Mouse (Mus musculus) midbrain, embryonic 11.5 days (tissue): ENCODE results near the gene Folr1. TPM values are rescaled to one million over a fixed set of nuclear protein-coding genes. Genes with fewer than 3 reads are reported as not detected.

Experiments
- ATAC-seq: fragments of 200-750 bp; cut with Nextera tagmentation; 2 replicates; pipeline ENCODE4 v1.8.0; 2017; ENCODE audit warnings: moderate TSS enrichment, moderate library complexity; ENCODE audit not compliant: low FRiP score
- DNase-seq: peaks from one replicate; pipeline ENCODE4 v3.0.0; 2015; ENCODE audit warnings: low spot score; ENCODE audit errors: missing footprints
- H3K27ac ChIP-seq: fragments of 300-500 bp; sonication (generic); 2 replicates; pipeline ENCODE4 v1.5.1; 2014; ENCODE audit warnings: low read depth, low read length
- H3K27me3 ChIP-seq: fragments of 300-500 bp; sonication (generic); 2 replicates; pipeline ENCODE4 v1.6.1; 2014; ENCODE audit warnings: mild to moderate bottlenecking, low read length, moderate library complexity, mixed read lengths; ENCODE audit not compliant: control insufficient read depth, insufficient read depth
- H3K36me3 ChIP-seq: fragments of 300-500 bp; sonication (generic); 2 replicates; pipeline ENCODE4 v1.6.1; 2014; ENCODE audit warnings: mild to moderate bottlenecking, low read length, moderate library complexity, mixed read lengths; ENCODE audit not compliant: control insufficient read depth, insufficient read depth
- H3K4me1 ChIP-seq: fragments of 300-500 bp; sonication (generic); 2 replicates; pipeline ENCODE4 v1.6.1; 2014; ENCODE audit warnings: low read length; ENCODE audit not compliant: control insufficient read depth, insufficient read depth
- H3K4me2 ChIP-seq: fragments of 300-500 bp; sonication (generic); 2 replicates; pipeline ENCODE4 v1.6.1; 2014; ENCODE audit warnings: mild to moderate bottlenecking, moderate library complexity
- H3K4me3 ChIP-seq: fragments of 300-500 bp; sonication (generic); 2 replicates; pipeline ENCODE4 v1.5.1; 2014; ENCODE audit warnings: low read depth, low read length
- H3K9ac ChIP-seq: fragments of 300-500 bp; sonication (generic); 2 replicates; pipeline ENCODE4 v1.6.1; 2014; ENCODE audit warnings: low read length
- H3K9me3 ChIP-seq: fragments of 300-500 bp; sonication (generic); 2 replicates; pipeline ENCODE4 v1.6.1; 2016; ENCODE audit warnings: low read length; ENCODE audit not compliant: control insufficient read depth
- WGBS: fragments of 180-500 bp; shearing (Covaris S2); extraction: QIAGEN DNeasy Blood & Tissue Kit; methylation state at CpG from one replicate; pipeline ENCODE4 v1.1.7; 2014; 5-methylcytosine and 5-hydroxymethylcytosine counted together
- polyA plus RNA-seq: library from polyadenylated mRNA; unstranded; fragments of >200 nt; fragmentation: Nextera tagmentation; extraction: Ambion mirVana; gene quantifications from 2 replicates; pipeline ENCODE4 v1.2.1, GENCODE M21; 2014

Folr1 gene
- polyA plus RNA-seq, 1 experiment from 2014 or later, result 12.4 TPM

- H3K4me1 ChIP-seq, result peaks cover 10% of the 10 kb centered on the region
- no peak overlapping the region for H3K4me3 ChIP-seq
- WGBS, result 92% methylated on average over 10 of the region's 10 CpGs
- DNase-seq, result no peak
- no peak overlapping the region for H3K27ac ChIP-seq
- no peak overlapping the region for H3K9ac ChIP-seq
- H3K36me3 ChIP-seq, result no peaks in the 10 kb centered on the region
- no peak overlapping the region for H3K4me2 ChIP-seq
- no peaks in the 10 kb centered on the region for H3K9me3 ChIP-seq
- no peak for ATAC-seq
- no peaks in the 10 kb centered on the region for H3K27me3 ChIP-seq
Observed at GRCm38 (mm10) chr7:101901969-101902368, 31.4 kb upstream of the Folr1 start.

GRCm38 (mm10) chr7:101900331-101901097, 29.9 kb upstream of the Folr1 start:
- H3K36me3 ChIP-seq, result no peaks in the 10 kb centered on the region
- ATAC-seq, result no peak
- peaks cover 3% of the 10 kb centered on the region; the same call in 1 of the 2 replicates for H3K4me1 ChIP-seq
- no peak overlapping the region for H3K9ac ChIP-seq
- no peaks in the 10 kb centered on the region for H3K9me3 ChIP-seq
- no peak for DNase-seq
- H3K4me3 ChIP-seq, result no peak overlapping the region
- no peaks in the 10 kb centered on the region for H3K27me3 ChIP-seq
- 94% methylated on average over 16 of the region's 16 CpGs for WGBS
- no peak overlapping the region for H3K4me2 ChIP-seq
- no peak overlapping the region for H3K27ac ChIP-seq

- H3K4me2 ChIP-seq, result peak overlapping the region; percentile 46
- no peaks in the 10 kb centered on the region; the same call in 1 of the 2 replicates for H3K27me3 ChIP-seq
- DNase-seq (peak; percentile 99), ATAC-seq (peak; percentile 99)
- no peaks in the 10 kb centered on the region for H3K36me3 ChIP-seq
- peak overlapping the region; percentile 45 for H3K4me3 ChIP-seq
- WGBS, result under 1% methylated on average over 57 of the region's 57 CpGs
- no peaks in the 10 kb centered on the region for H3K9me3 ChIP-seq
- H3K27ac ChIP-seq, result peak overlapping the region; percentile 62
- peaks cover 3% of the 10 kb centered on the region; the same call in 1 of the 2 replicates for H3K4me1 ChIP-seq
- H3K9ac ChIP-seq, result peak overlapping the region; percentile 63
Observed at GRCm38 (mm10) chr7:101896104-101897066, 25.8 kb upstream of the Folr1 start.

- peak overlapping the region; percentile 30; the same call in 1 of the 2 replicates for H3K4me2 ChIP-seq
- H3K4me3 ChIP-seq, result peak overlapping the region; percentile 45
- H3K9me3 ChIP-seq, result no peaks in the 10 kb centered on the region
- no peaks in the 10 kb centered on the region; the same call in 1 of the 2 replicates for H3K27me3 ChIP-seq
- DNase-seq, result no peak
- peak overlapping the region; percentile 59; the same call in 1 of the 2 replicates for H3K9ac ChIP-seq
- H3K36me3 ChIP-seq, result no peaks in the 10 kb centered on the region
- WGBS, result 39% methylated on average over 9 of the region's 9 CpGs
- no peak overlapping the region; the same call in 1 of the 2 replicates for H3K27ac ChIP-seq
- no peak; the same call in 1 of the 2 replicates for ATAC-seq
- peaks cover 3% of the 10 kb centered on the region; the same call in 1 of the 2 replicates for H3K4me1 ChIP-seq
Observed at GRCm38 (mm10) chr7:101895695-101896094, 25.1 kb upstream of the Folr1 start.

- Histone ChIP-seq H3K27me3 (no peaks in the 10 kb centered on the region; the same call in 1 of the 2 replicates), H3K27ac (no peak overlapping the region), H3K9me3 (no peaks in the 10 kb centered on the region), H3K9ac (no peak overlapping the region), H3K4me3 (no peak overlapping the region), H3K36me3 (no peaks in the 10 kb centered on the region), H3K4me1 (no peaks in the 10 kb centered on the region), H3K4me2 (no peak overlapping the region)
- 81% methylated on average over 4 of the region's 4 CpGs for WGBS
- ATAC-seq, result no peak
- DNase-seq, result no peak
Observed at GRCm38 (mm10) chr7:101888460-101888859, 17.9 kb upstream of the Folr1 start.

GRCm38 (mm10) chr7:101886274-101886673, 15.7 kb upstream of the Folr1 start:
- ATAC-seq, result no peak
- H3K9me3 ChIP-seq, result no peaks in the 10 kb centered on the region

GRCm38 (mm10) chr7:101884160-101884559, 13.6 kb upstream of the Folr1 start:
- Histone ChIP-seq H3K9ac (no peak overlapping the region), H3K36me3 (no peaks in the 10 kb centered on the region), H3K27me3 (no peaks in the 10 kb centered on the region), H3K4me1 (no peaks in the 10 kb centered on the region), H3K4me3 (no peak overlapping the region), H3K4me2 (no peak overlapping the region), H3K27ac (no peak overlapping the region), H3K9me3 (no peaks in the 10 kb centered on the region)
- WGBS, result 86% methylated on average over 4 of the region's 4 CpGs
- ATAC-seq (no peak), DNase-seq (no peak)

More at GRCm38 (mm10) chr7:101886274-101886673, 15.7 kb upstream of the Folr1 start:
- H3K27me3 ChIP-seq, result no peaks in the 10 kb centered on the region
- H3K4me2 ChIP-seq, result no peak overlapping the region
- no peak overlapping the region for H3K9ac ChIP-seq
- H3K4me1 ChIP-seq, result no peaks in the 10 kb centered on the region
- H3K27ac ChIP-seq, result no peak overlapping the region
- H3K36me3 ChIP-seq, result no peaks in the 10 kb centered on the region
- WGBS, result 86% methylated on average over 6 of the region's 6 CpGs
- no peak overlapping the region for H3K4me3 ChIP-seq
- no peak for DNase-seq

GRCm38 (mm10) chr7:101882413-101883154, 12.0 kb upstream of the Folr1 start:
- H3K27me3 ChIP-seq, result no peaks in the 10 kb centered on the region
- DNase-seq (no peak), ATAC-seq (no peak)
- H3K4me1 ChIP-seq, result no peaks in the 10 kb centered on the region
- no peaks in the 10 kb centered on the region for H3K9me3 ChIP-seq
- H3K27ac ChIP-seq, result no peak overlapping the region
- H3K36me3 ChIP-seq, result no peaks in the 10 kb centered on the region
- 73% methylated on average over 9 of the region's 9 CpGs for WGBS
- no peak overlapping the region for H3K9ac ChIP-seq
- no peak overlapping the region for H3K4me3 ChIP-seq
- no peak overlapping the region for H3K4me2 ChIP-seq
